Mouse (Mus musculus): ENCODE measurements at regions not wholly inside any gene's neighbourhood (a gene's known extent, or its start where the extent isn't known, plus 50 kb on each side); places are given as distances from the start of the nearest gene placed in this dataset.

DNA sequence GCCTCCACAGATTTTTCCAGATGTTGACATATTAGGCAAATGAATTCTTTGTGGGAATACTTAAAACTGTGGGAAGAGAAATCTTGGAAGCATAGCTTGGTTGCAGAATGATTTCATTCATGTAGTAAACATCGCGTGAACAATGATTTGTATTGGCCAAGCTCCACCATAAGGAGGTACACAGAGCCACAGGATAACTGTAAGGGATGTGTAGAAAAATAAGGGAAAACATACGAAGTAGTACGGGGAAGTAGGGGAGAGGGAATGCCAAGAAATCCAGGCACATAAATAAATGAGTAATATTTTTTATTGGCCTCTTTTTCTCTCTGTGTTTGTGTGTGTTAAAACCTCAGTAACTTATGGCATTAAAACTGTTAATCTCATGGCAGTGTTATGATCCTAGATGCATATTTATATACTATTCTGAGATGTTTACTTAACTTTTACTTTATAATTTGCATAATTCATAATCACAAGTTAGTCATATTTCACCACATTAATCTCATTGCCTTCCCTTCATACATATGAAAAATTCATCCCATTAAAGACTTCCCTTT is 54.5 kb upstream of the Adamts5 start:
- no peak for DNase-seq

DNA sequence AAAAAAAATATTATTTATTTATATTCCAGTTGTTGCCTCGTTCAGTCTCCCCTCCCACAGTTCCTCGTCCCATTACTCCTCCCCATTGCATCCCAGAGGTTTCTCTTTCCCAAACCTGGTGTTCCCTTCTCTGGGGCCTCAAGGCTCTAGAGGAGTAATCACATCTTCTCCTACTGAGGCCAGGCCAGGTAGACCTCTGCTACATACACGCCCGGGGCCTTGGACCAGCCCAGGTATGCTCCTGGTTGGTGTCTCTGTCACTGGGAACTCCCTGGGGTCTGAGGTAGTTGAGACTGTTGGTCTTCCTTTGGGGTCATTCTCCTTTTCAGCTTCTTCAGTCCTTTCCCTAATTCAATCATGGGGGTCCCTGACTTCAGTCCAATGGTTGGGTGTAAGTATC is 50.0 kb upstream of the Adamts5 start:
- DNase-seq, result no peak
